Mouse (Mus musculus) neural tube, embryonic 11.5 days (tissue): ENCODE data around the gene Zfp652. TPM values are rescaled to one million over a fixed set of nuclear protein-coding genes. Genes with fewer than 3 reads are reported as not detected.

Experiments
- ATAC-seq: fragments of 200-750 bp; cut with Nextera tagmentation; 2 replicates; pipeline ENCODE4 v1.8.0; 2017; ENCODE audit warnings: moderate number of reproducible peaks, mild to moderate bottlenecking, moderate TSS enrichment, moderate library complexity; ENCODE audit not compliant: insufficient read depth, low FRiP score, low TSS enrichment
- DNase-seq: peaks from one replicate; pipeline ENCODE4 v3.0.0-alpha.2; 2015; ENCODE audit warnings: low spot score
- H3K27ac ChIP-seq: fragments of 300-500 bp; sonication (generic); 2 replicates; pipeline ENCODE4 v1.5.1; 2014; ENCODE audit warnings: low read depth, mild to moderate bottlenecking, low read length
- H3K27me3 ChIP-seq: fragments of 300-500 bp; sonication (generic); 2 replicates; pipeline ENCODE4 v1.6.1; 2014; ENCODE audit warnings: mild to moderate bottlenecking, low read length, mixed read lengths; ENCODE audit not compliant: control insufficient read depth, insufficient read depth
- H3K36me3 ChIP-seq: fragments of 300-500 bp; sonication (generic); 2 replicates; pipeline ENCODE4 v1.6.1; 2014; ENCODE audit warnings: mild to moderate bottlenecking, low read length, moderate library complexity, mixed read lengths; ENCODE audit not compliant: control insufficient read depth, insufficient read depth
- H3K4me1 ChIP-seq: fragments of 300-500 bp; sonication (generic); 2 replicates; pipeline ENCODE4 v1.6.1; 2014; ENCODE audit warnings: low read length, mixed read lengths; ENCODE audit not compliant: control insufficient read depth, insufficient read depth
- H3K4me2 ChIP-seq: fragments of 300-500 bp; sonication (generic); 2 replicates; pipeline ENCODE4 v1.6.1; 2014; ENCODE audit warnings: low read depth, mild to moderate bottlenecking, moderate library complexity
- H3K4me3 ChIP-seq: fragments of 300-500 bp; sonication (generic); 2 replicates; pipeline ENCODE4 v1.5.1; 2014; ENCODE audit warnings: low read depth, low read length
- H3K9ac ChIP-seq: fragments of 300-500 bp; sonication (generic); 2 replicates; pipeline ENCODE4 v1.6.1; 2014; ENCODE audit warnings: mild to moderate bottlenecking, low read length
- H3K9me3 ChIP-seq: fragments of 300-500 bp; sonication (generic); 2 replicates; pipeline ENCODE4 v1.6.1; 2016; ENCODE audit warnings: low read length; ENCODE audit not compliant: control insufficient read depth
- WGBS: fragments of 180-500 bp; shearing (Covaris S2); extraction: QIAGEN DNeasy Blood & Tissue Kit; methylation state at CpG from one replicate; pipeline ENCODE4 v1.1.7; 2014; 5-methylcytosine and 5-hydroxymethylcytosine counted together
- polyA plus RNA-seq: library from polyadenylated mRNA; unstranded; fragments of >200 nt; fragmentation: Nextera tagmentation; extraction: Ambion mirVana; gene quantifications from 2 replicates; pipeline ENCODE4 v1.2.1, GENCODE M21; 2014

Gene Zfp652
- polyA plus RNA-seq, 1 experiment from 2014 or later = 12.3 TPM

DNA sequence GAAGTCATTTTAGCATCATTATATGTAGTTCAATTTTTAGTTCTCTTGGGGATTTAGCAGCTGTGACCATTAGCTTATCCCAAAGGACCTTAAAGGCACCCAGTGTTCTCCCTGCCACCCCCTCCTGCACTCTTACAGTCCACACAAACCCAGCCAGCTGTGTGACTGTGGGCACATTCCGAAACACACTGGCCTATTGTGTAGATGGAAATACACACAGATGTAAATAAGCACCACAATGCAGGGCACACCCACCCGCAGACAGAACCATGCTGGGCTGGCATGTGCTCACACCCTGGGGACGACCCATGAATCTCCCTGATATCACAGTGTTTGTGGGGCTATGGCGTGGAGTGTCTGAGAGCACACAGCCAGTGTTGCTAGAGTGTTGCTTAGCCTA lies 99.8 kb downstream of the Zfp652 start:
- Histone ChIP-seq H3K9ac (no peak overlapping the region), H3K36me3 (no peaks in the 10 kb centered on the region), H3K4me1 (no peaks in the 10 kb centered on the region; the same call in 1 of the 2 replicates), H3K27ac (no peak overlapping the region), H3K27me3 (no peaks in the 10 kb centered on the region), H3K9me3 (no peaks in the 10 kb centered on the region; the same call in 1 of the 2 replicates), H3K4me3 (no peak overlapping the region), H3K4me2 (no peak overlapping the region)
- DNase-seq = no peak
- 77% methylated on average over 4 of the region's 4 CpGs for WGBS
- no peak for ATAC-seq

DNA sequence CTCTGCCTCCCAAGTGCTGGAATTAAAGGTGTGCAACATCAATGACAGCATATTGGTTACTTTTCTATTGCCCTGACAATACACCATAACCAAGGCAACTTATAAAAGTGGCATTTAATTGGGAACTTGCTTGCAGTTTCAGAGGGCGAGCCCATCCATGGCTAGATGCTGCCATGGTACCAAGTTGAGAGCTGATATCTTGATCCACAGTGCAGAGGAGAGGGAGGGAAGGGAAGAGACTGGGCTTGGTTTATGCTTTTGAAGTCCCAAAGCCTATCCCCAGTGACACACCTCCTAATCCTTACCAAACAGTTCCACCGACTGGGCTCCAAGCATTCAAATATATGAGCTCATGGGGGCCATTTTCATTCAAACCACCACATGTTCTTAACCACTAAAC lies 101.6 kb downstream of the Zfp652 start:
- H3K36me3 ChIP-seq = no peaks in the 10 kb centered on the region
- H3K27me3 ChIP-seq = no peaks in the 10 kb centered on the region
- H3K4me3 ChIP-seq = no peak overlapping the region
- H3K4me1 ChIP-seq = no peaks in the 10 kb centered on the region; the same call in 1 of the 2 replicates
- DNase-seq (no peak), ATAC-seq (no peak)
- no peaks in the 10 kb centered on the region for H3K9me3 ChIP-seq
- H3K27ac ChIP-seq = no peak overlapping the region
- H3K9ac ChIP-seq = no peak overlapping the region
- H3K4me2 ChIP-seq = no peak overlapping the region
- WGBS = 90% methylated on average over 2 of the region's 2 CpGs

DNA sequence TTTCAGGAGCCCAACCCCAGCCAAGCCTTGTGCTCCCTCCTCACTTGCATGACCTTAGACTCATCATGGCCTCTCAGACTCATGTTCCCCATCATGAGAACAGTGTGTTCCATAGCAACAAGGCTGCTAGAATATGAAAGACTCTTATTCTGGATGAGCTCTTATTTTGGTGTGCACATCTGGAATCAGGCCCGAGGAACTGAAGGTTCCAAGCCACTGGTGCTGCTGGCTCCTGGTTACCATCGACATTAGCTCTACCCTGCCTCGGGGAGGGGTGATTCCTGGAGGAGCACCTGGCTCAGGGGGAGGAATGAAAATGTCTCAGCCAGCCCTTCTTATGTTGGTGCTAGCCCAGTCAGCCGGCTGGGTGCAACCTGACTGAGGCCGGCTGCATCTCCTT lies 102.4 kb downstream of the Zfp652 start:
- Histone ChIP-seq H3K9me3 (no peaks in the 10 kb centered on the region), H3K4me2 (no peak overlapping the region), H3K4me1 (no peaks in the 10 kb centered on the region), H3K9ac (no peak overlapping the region), H3K27ac (no peak overlapping the region), H3K36me3 (no peaks in the 10 kb centered on the region), H3K4me3 (no peak overlapping the region), H3K27me3 (no peaks in the 10 kb centered on the region)
- WGBS = 80% methylated on average over 5 of the region's 5 CpGs
- no peak for DNase-seq
- ATAC-seq = no peak

DNA sequence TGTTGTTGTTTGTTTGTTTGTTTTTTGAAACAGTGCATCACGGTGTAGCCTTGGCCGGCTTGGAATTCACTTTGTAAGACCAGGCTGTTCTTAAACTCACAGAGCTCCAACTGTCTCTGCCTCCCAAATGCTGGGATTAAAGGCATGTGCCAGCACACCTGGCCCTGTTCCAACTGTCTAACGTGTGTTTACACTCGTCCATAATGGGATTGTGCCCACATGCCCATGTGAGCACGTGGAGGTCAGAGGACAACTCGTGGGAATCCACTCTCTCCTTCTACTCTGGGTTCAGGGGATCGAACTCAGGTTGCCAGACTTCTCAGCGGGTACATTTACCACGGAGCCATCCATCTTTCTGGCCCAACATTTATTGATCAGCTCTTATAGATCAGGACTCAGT lies 102.9 kb downstream of the Zfp652 start:
- no peak overlapping the region for H3K27ac ChIP-seq
- DNase-seq = no peak
- H3K4me2 ChIP-seq = no peak overlapping the region
- no peak for ATAC-seq
- no peaks in the 10 kb centered on the region for H3K4me1 ChIP-seq
- WGBS = 81% methylated on average over 9 of the region's 9 CpGs
- no peaks in the 10 kb centered on the region for H3K36me3 ChIP-seq
- no peaks in the 10 kb centered on the region for H3K9me3 ChIP-seq
- no peaks in the 10 kb centered on the region for H3K27me3 ChIP-seq
- no peak overlapping the region for H3K9ac ChIP-seq
- no peak overlapping the region for H3K4me3 ChIP-seq

DNA sequence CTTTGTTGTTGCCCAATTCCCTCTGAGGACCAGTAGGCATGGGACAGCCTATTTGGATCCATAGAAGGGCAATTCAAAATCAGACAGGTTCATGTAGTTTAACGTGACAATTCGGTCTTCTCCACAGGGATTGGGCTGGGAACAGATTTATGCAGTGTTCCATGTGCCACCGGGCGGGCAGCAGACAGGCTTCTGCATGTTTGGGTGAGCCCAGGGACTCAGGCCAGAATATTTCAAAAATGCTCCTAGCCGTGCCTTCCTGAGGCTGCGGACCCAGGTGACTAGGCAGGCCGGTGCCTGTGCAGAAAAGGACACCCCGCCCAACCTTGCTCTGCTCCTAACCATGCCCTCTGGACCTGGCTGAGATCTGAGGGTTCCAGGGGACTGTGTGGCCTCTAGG lies 106.7 kb downstream of the Zfp652 start:
- H3K9me3 ChIP-seq = no peaks in the 10 kb centered on the region
- no peaks in the 10 kb centered on the region for H3K4me1 ChIP-seq
- H3K4me3 ChIP-seq = no peak overlapping the region
- ATAC-seq (no peak), DNase-seq (no peak)
- H3K9ac ChIP-seq = no peak overlapping the region
- H3K4me2 ChIP-seq = no peak overlapping the region
- H3K27me3 ChIP-seq = peaks cover 5% of the 10 kb centered on the region; the same call in 1 of the 2 replicates
- no peak overlapping the region for H3K27ac ChIP-seq
- H3K36me3 ChIP-seq = no peaks in the 10 kb centered on the region
- WGBS = 82% methylated on average over 8 of the region's 8 CpGs

DNA sequence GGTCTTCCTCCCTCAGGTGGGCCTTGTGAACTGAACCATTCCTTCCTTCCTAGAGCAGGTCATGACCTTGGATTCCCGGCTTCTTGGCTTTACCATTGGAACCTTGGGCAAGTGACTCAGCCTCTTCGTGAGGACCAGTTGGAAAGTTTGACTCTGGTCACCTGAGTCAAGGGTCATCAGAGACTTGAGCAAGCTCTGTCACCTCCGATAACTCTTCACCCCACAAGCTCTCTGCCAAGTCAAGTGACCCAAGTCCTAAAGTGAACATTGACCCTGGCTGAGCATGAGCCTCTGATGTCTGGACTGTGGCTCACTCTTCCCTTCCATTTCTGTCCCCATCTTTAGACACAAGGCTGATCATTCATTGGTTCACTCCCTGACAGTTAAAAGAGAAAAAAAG lies 109.0 kb downstream of the Zfp652 start:
- H3K27ac ChIP-seq = no peak overlapping the region
- no peaks in the 10 kb centered on the region for H3K36me3 ChIP-seq
- H3K27me3 ChIP-seq = peaks cover 18% of the 10 kb centered on the region
- 92% methylated on average over 3 of the region's 3 CpGs for WGBS
- no peak overlapping the region for H3K9ac ChIP-seq
- no peak for ATAC-seq
- H3K4me2 ChIP-seq = no peak overlapping the region
- H3K4me3 ChIP-seq = no peak overlapping the region
- no peak for DNase-seq
- H3K4me1 ChIP-seq = peaks cover 6% of the 10 kb centered on the region; the same call in 1 of the 2 replicates
- H3K9me3 ChIP-seq = no peaks in the 10 kb centered on the region

DNA sequence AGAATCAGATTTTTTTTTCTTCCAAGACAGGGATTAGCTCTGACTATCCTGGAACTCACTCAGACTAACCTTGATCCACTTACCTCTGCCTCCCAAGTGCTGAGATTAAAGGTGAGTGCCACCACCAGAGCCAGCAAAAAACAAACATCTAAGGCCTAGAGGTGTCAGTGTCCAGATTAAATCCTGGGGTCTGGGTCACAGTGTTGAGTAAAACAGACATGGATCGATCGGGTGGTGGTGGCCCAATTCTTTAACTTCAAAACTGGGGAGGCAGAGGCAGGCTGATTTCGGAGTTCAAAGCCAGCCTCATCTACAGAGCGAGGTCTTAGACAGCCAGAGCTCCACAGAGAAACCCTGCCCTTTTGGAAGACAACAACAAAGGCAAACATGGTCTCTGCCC lies 110.0 kb downstream of the Zfp652 start:
- WGBS = 93% methylated on average over 4 of the region's 4 CpGs
- Histone ChIP-seq H3K9me3 (no peaks in the 10 kb centered on the region), H3K27ac (no peak overlapping the region), H3K9ac (no peak overlapping the region), H3K4me3 (no peak overlapping the region), H3K4me2 (no peak overlapping the region), H3K27me3 (peaks cover 25% of the 10 kb centered on the region), H3K4me1 (peaks cover 6% of the 10 kb centered on the region; the same call in 1 of the 2 replicates), H3K36me3 (no peaks in the 10 kb centered on the region)
- DNase-seq (no peak), ATAC-seq (no peak)

DNA sequence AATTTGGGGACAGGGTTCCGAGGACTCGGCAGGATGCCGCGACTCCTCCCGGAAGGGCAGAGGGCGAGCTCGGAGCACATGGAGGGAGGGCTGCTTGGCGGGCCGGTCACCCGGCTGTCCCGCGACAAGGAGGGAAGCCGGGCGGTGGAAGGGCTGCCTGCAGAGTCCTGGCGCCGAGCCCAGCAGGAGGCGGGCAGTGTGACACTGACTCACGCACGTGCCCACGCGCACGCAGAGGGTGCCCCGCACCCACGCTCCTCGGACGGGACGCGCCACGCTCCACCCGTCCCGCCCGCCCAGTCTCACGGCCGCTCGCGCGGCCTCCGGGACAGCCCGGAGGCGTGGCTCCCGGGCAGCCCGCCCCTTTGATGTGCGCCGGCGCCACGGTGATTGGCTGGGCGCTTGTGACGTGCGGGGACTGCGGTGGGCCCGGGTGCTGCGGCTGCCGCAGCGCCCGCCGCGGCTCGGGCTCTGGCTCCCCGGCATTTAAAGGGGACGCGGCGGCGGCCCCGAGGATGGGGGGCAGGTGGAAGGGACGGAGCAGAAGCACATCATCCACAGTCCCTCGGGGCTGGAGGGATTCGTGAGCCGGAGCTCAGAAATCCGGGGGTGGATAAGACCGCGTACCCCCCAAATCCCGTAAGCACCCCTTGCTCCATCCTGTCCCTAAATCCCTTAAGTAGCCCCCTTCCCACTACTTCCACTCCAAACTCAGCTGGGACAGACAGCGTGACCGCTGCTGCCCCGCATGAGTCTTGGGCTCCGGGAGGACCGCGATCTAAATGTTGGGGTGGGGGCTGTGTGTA lies 111.8 kb downstream of the Zfp652 start, which contains the start of gene Phospho1:
Phospho1 (plus strand) TSS at position 429 of the 806 bp plus-strand sequence.
- Histone ChIP-seq H3K9ac (peak within 1 kb of the TSS; percentile 62), H3K9me3 (no peaks in the 10 kb centered on the region), H3K27me3 (peaks cover 39% of the 10 kb centered on the region), H3K4me1 (peaks cover 6% of the 10 kb centered on the region; the same call in 1 of the 2 replicates), H3K4me2 (peak within 1 kb of the TSS; percentile 97), H3K27ac (no peak within 1 kb of the TSS), H3K4me3 (peak within 1 kb of the TSS; percentile 60), H3K36me3 (no peaks in the 10 kb centered on the region)
- ATAC-seq = peak; percentile 98
- under 1% methylated on average over 66 of the region's 78 CpGs for WGBS
- peak; percentile 95 for DNase-seq

DNA sequence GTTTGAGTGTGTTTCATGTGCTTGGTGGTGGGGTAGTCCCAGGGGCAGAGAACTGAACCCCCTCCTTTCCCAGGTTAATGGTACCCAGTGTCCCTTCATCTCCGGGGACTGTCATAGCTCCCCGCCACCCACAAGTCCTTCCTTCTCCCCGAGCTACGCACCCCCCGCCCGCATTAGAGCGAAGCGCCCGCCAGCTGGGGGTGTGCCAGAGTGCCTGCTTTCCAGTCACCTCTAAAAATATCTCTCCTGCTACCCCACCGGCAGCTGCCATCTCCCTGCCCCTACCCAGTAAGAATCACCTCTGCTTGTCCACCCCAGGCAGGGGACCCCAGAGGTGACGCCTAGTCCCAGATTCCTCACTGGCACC lies 112.4 kb downstream of the Zfp652 start:
- Histone ChIP-seq H3K9ac (peak overlapping the region; percentile 62), H3K36me3 (no peaks in the 10 kb centered on the region), H3K27me3 (peaks cover 45% of the 10 kb centered on the region), H3K4me3 (peak overlapping the region; percentile 60), H3K4me2 (peak overlapping the region; percentile 97), H3K27ac (no peak overlapping the region), H3K9me3 (no peaks in the 10 kb centered on the region), H3K4me1 (peaks cover 6% of the 10 kb centered on the region; the same call in 1 of the 2 replicates)
- no peak for DNase-seq
- 2% methylated on average over 11 of the region's 11 CpGs for WGBS
- no peak for ATAC-seq
